Mouse (Mus musculus) hematopoietic multipotent progenitor cell, adult 10-12 weeks (in vitro differentiated cells): ENCODE data around the gene Pdgfra. TPM values are rescaled to one million over a fixed set of nuclear protein-coding genes. Genes with fewer than 3 reads are reported as not detected.

Source experiments
- polyA plus RNA-seq: library from polyadenylated mRNA; stranded (reverse); fragments of >175 nt; gene quantifications from 2 replicates; pipeline ENCODE4 v1.2.3, GENCODE M21; 2012; ENCODE audit warnings: low replicate concordance

The Pdgfra gene
- polyA plus RNA-seq = 0.07 and 0.13 TPM in 2 replicates

DNA sequence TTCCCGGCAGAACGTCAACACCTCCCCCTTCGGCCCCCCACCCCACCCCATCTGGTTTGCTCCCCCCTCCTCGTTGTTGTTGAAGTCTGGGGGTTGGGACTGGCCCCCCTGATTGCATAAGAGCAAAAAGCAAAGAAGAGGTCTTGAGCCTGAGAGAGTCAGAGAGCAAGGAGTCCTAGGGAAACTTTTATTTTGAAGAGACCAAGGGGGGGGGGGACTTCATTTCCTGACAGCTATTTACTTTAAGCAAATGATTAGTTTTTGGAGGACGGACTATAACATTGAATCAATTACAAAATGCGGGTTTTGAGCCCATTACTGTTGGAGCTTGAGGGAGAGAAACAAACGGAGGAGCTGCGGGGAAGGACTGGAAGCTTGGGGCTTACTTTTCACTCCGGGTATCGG lies at the start of gene Pdgfra:
TSS of gene Pdgfra (plus strand) at position 272 of the 405 bp plus-strand sequence.

Other genes with a start within 250 kb of the Pdgfra start
- 35.2 and 36.5 TPM in 2 replicates for gene Chic2, start 107.5 kb upstream of the Pdgfra start, polyA plus RNA-seq
- gene Gsx2, start 76.7 kb upstream of the Pdgfra start, polyA plus RNA-seq = not detected in 2 replicates